Mouse (Mus musculus): ENCODE data around the gene Ralgps1. TPM values are rescaled to one million over a fixed set of nuclear protein-coding genes. Genes with fewer than 3 reads are reported as not detected.

Gene Ralgps1
- polyA plus RNA-seq, 1 experiment from 2014 or later, result 32.0 TPM

Small RNA genes lying within 50 kb of the gene (microRNA-seq; reads per million reads assigned to microRNA genes)
- gene Gm25998, result not detected

Other genes starting within 250 kb of the Ralgps1 start
- gene Garnl3, start 239.8 kb downstream of the Ralgps1 start, polyA plus RNA-seq (2015; fragmentation: Nextera tagmentation; extraction: Ambion mirVana), result 65.9 and 68.7 TPM in 2 replicates
- gene Angptl2, start 155.4 kb downstream of the Ralgps1 start, polyA plus RNA-seq (2015; fragmentation: Nextera tagmentation; extraction: Ambion mirVana), result 13.4 and 20.5 TPM in 2 replicates
- 5.3 and 7.8 TPM in 2 replicates for gene Zbtb34, start 59.8 kb upstream of the Ralgps1 start, polyA plus RNA-seq (2015; fragmentation: Nextera tagmentation; extraction: Ambion mirVana)
- 20.7 and 21.7 TPM in 2 replicates for gene Zbtb43, start 97.1 kb upstream of the Ralgps1 start, polyA plus RNA-seq (2015; fragmentation: Nextera tagmentation; extraction: Ambion mirVana)